Mouse (Mus musculus) brown adipose tissue, adult 24 weeks (tissue): ENCODE measurements around the gene Xrn2. TPM values are rescaled to one million over a fixed set of nuclear protein-coding genes. Genes with fewer than 3 reads are reported as not detected.
"Not testable (repeated sequence)": the region's sequence is repeated elsewhere in the genome, so short reads cannot be mapped to it uniquely, and the experiment has no call there.

ENCODE experiments used
- H3K27ac ChIP-seq: fragments of 200-500 bp; replicated peaks from 2 replicates; pipeline ENCODE4 v1.5.1; 2012; ENCODE audit warnings: low read depth, mild to moderate bottlenecking, low read length
- H3K4me1 ChIP-seq: fragments of 200-500 bp; 2 replicates; pipeline ENCODE4 v1.6.1; 2012; ENCODE audit warnings: low read length, mixed read lengths; ENCODE audit not compliant: control insufficient read depth, insufficient read depth, insufficient read length
- H3K4me3 ChIP-seq: fragments of 200-500 bp; 2 replicates; pipeline ENCODE4 v1.5.1; 2012; ENCODE audit warnings: low read depth, mild to moderate bottlenecking, low read length, moderate library complexity; ENCODE audit not compliant: insufficient read depth
- polyA plus RNA-seq: library from polyadenylated mRNA; stranded (reverse); fragments of >200 nt; gene quantifications from 2 replicates; pipeline ENCODE4 v1.2.4, GENCODE M21; 2012; ENCODE audit not compliant: missing spikeins, insufficient read depth, insufficient read length

Xrn2 gene
- polyA plus RNA-seq, 1 experiment = 41.8 TPM

- Histone ChIP-seq H3K27ac (peak overlapping the region; percentile 78), H3K4me1 (peaks cover 7% of the 10 kb centered on the region), H3K4me3 (peak overlapping the region; percentile 72)
These were observed 1.5 kb downstream of the Xrn2 start for GRCm38 (mm10) chr2:147014101-147014886.

GRCm38 (mm10) chr2:147022041-147022440 is 9.2 kb downstream of the Xrn2 start:
- not testable (repeated sequence) for H3K27ac ChIP-seq, H3K4me1 ChIP-seq, H3K4me3 ChIP-seq

- Histone ChIP-seq H3K4me1 (no peaks in the 10 kb centered on the region; the same call in 1 of the 2 replicates), H3K27ac (no peak overlapping the region), H3K4me3 (no peak overlapping the region)
These were observed 10.3 kb downstream of the Xrn2 start for GRCm38 (mm10) chr2:147023067-147023466.

GRCm38 (mm10) chr2:147023560-147023959 is 10.8 kb downstream of the Xrn2 start:
- H3K27ac ChIP-seq = no peak overlapping the region
- no peak overlapping the region for H3K4me3 ChIP-seq
- no peaks in the 10 kb centered on the region; the same call in 1 of the 2 replicates for H3K4me1 ChIP-seq

- Histone ChIP-seq H3K4me3 (no peak overlapping the region), H3K4me1 (no peaks in the 10 kb centered on the region), H3K27ac (no peak overlapping the region)
These were observed 20.3 kb downstream of the Xrn2 start for GRCm38 (mm10) chr2:147033065-147033464.

- H3K27ac ChIP-seq = no peak overlapping the region
- no peak overlapping the region for H3K4me3 ChIP-seq
- no peaks in the 10 kb centered on the region for H3K4me1 ChIP-seq
These were observed 23.1 kb downstream of the Xrn2 start for GRCm38 (mm10) chr2:147035864-147036263.

GRCm38 (mm10) chr2:147047051-147047450 is 34.3 kb downstream of the Xrn2 start:
- H3K4me3 ChIP-seq = no peak overlapping the region
- no peaks in the 10 kb centered on the region for H3K4me1 ChIP-seq
- H3K27ac ChIP-seq = no peak overlapping the region

- Histone ChIP-seq H3K4me1 (no peaks in the 10 kb centered on the region), H3K27ac (no peak overlapping the region), H3K4me3 (no peak overlapping the region)
These were observed 40.6 kb downstream of the Xrn2 start for GRCm38 (mm10) chr2:147053229-147053892.

GRCm38 (mm10) chr2:147067480-147068246 is 54.9 kb downstream of the Xrn2 start:
- Histone ChIP-seq H3K4me1 (no peaks in the 10 kb centered on the region), H3K4me3 (no peak overlapping the region), H3K27ac (no peak overlapping the region)

GRCm38 (mm10) chr2:147069077-147069476 is 56.3 kb downstream of the Xrn2 start:
- Histone ChIP-seq H3K4me1 (no peaks in the 10 kb centered on the region), H3K4me3 (no peak overlapping the region), H3K27ac (no peak overlapping the region)

- Histone ChIP-seq H3K4me1 (no peaks in the 10 kb centered on the region), H3K4me3 (no peak overlapping the region), H3K27ac (no peak overlapping the region)
These were observed 57.5 kb downstream of the Xrn2 start for GRCm38 (mm10) chr2:147070305-147070704.

- no peaks in the 10 kb centered on the region for H3K4me1 ChIP-seq
- H3K4me3 ChIP-seq = no peak overlapping the region
- no peak overlapping the region for H3K27ac ChIP-seq
These were observed 61.2 kb downstream of the Xrn2 start for GRCm38 (mm10) chr2:147073962-147074361.

- H3K27ac ChIP-seq = no peak overlapping the region
- H3K4me1 ChIP-seq = no peaks in the 10 kb centered on the region
- H3K4me3 ChIP-seq = no peak overlapping the region
These were observed 61.6 kb downstream of the Xrn2 start for GRCm38 (mm10) chr2:147074399-147074798.

GRCm38 (mm10) chr2:147082391-147082790 is 69.6 kb downstream of the Xrn2 start:
- H3K4me3 ChIP-seq = no peak overlapping the region
- H3K4me1 ChIP-seq = no peaks in the 10 kb centered on the region; the same call in 1 of the 2 replicates
- H3K27ac ChIP-seq = no peak overlapping the region
